Mouse (Mus musculus) kidney, embryonic 16.5 days (tissue): ENCODE measurements around the gene Sprn. TPM values are rescaled to one million over a fixed set of nuclear protein-coding genes. Genes with fewer than 3 reads are reported as not detected.
"Not testable (repeated sequence)": the region's sequence is repeated elsewhere in the genome, so short reads cannot be mapped to it uniquely, and the experiment has no call there.

Experiments used
- ATAC-seq: fragments of 200-750 bp; cut with Nextera tagmentation; 2 replicates; pipeline ENCODE4 v1.8.0; 2017; ENCODE audit warnings: moderate TSS enrichment; ENCODE audit not compliant: low FRiP score, low TSS enrichment
- H3K27ac ChIP-seq: fragments of 300-500 bp; sonication (generic); 2 replicates; pipeline ENCODE4 v1.5.1; 2014; ENCODE audit warnings: low read length
- H3K27me3 ChIP-seq: fragments of 300-500 bp; sonication (generic); 2 replicates; pipeline ENCODE4 v1.6.1; 2014; ENCODE audit warnings: low read length, control low read depth, mixed read lengths; ENCODE audit not compliant: insufficient read depth
- H3K36me3 ChIP-seq: fragments of 300-500 bp; sonication (generic); 2 replicates; pipeline ENCODE4 v1.6.1; 2014; ENCODE audit warnings: low read length, control low read depth, mixed read lengths; ENCODE audit not compliant: insufficient read depth
- H3K4me1 ChIP-seq: fragments of 300-500 bp; sonication (generic); 2 replicates; pipeline ENCODE4 v1.6.1; 2014; ENCODE audit warnings: low read length, control low read depth, mixed read lengths; ENCODE audit not compliant: insufficient read depth
- H3K4me2 ChIP-seq: fragments of 300-500 bp; sonication (generic); replicated peaks from 2 replicates; pipeline ENCODE4 v1.6.1; 2014; ENCODE audit warnings: low read depth, low read length
- H3K4me3 ChIP-seq: fragments of 300-500 bp; sonication (generic); 2 replicates; pipeline ENCODE4 v1.5.1; 2014; ENCODE audit warnings: mild to moderate bottlenecking, low read length
- H3K9ac ChIP-seq: fragments of 300-500 bp; sonication (generic); replicated peaks from 2 replicates; pipeline ENCODE4 v1.6.1; 2014; ENCODE audit warnings: low read length
- H3K9me3 ChIP-seq: fragments of 300-500 bp; sonication (generic); 2 replicates; pipeline ENCODE4 v1.6.1; 2016; ENCODE audit warnings: low read length, control low read depth
- WGBS: fragments of 180-500 bp; shearing (Covaris S2); extraction: QIAGEN DNeasy Blood & Tissue Kit; methylation state at CpG from one replicate; pipeline ENCODE4 v1.1.7; 2014; 5-methylcytosine and 5-hydroxymethylcytosine counted together
- polyA plus RNA-seq: library from polyadenylated mRNA; unstranded; fragments of >200 nt; fragmentation: Nextera tagmentation; extraction: Ambion mirVana; gene quantifications from 2 replicates; pipeline ENCODE4 v1.2.1, GENCODE M21; 2015

Sprn gene
- polyA plus RNA-seq, 1 experiment from 2014 or later: 0.51 TPM

DNA sequence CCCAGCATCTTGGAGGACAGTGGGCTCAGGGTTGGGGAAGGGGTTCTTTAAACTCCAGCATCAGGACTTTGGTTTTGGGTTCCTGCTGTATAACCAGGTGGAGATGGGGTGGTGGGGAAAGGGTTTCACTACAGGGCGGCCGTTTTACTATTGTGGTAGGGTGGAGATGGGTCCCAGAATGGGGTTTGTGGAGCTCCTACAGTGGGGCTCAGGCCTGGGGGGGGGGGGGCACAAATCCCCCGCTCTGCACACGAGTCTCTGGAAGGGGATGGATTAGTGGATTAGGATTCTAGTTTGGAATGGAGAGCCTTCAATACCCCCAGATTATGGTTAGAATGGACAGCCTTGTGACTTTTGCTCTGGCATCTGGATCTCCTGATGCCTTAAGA lies 854 bp downstream of the Sprn start:
- no peaks in the 10 kb centered on the region for H3K9me3 ChIP-seq
- H3K27ac ChIP-seq: no peak overlapping the region
- H3K4me2 ChIP-seq: peak overlapping the region; percentile 50
- ATAC-seq: no peak
- peak overlapping the region; percentile 27; the same call in 1 of the 2 replicates for H3K4me3 ChIP-seq
- H3K4me1 ChIP-seq: peaks cover 9% of the 10 kb centered on the region; the same call in 1 of the 2 replicates
- 21% methylated on average over 4 of the region's 4 CpGs for WGBS
- peaks cover 20% of the 10 kb centered on the region for H3K27me3 ChIP-seq
- no peaks in the 10 kb centered on the region for H3K36me3 ChIP-seq
- H3K9ac ChIP-seq: no peak overlapping the region

DNA sequence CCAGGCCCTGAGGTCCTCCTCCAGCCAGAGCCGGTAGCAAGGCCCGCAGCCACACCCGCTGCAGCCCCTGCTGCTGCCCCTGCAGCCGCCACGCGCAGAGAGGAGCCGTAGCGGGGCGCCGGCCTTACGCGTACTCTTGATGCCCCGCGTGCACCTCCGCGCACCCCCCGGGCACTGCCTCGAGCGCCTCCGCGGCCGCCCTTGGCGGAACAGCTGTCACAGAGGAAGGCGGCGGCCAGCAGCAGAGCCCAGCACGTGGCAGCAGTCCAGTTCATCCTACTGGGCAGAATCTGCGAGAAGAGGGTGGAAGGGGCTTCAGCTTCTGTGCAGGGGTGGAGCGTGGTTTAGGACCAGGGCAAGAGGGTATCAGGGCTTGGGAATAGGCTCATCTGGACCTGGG lies 1.3 kb downstream of the Sprn start:
- WGBS: 5% methylated on average over 28 of the region's 28 CpGs
- H3K9me3 ChIP-seq: no peaks in the 10 kb centered on the region
- no peak for ATAC-seq

DNA sequence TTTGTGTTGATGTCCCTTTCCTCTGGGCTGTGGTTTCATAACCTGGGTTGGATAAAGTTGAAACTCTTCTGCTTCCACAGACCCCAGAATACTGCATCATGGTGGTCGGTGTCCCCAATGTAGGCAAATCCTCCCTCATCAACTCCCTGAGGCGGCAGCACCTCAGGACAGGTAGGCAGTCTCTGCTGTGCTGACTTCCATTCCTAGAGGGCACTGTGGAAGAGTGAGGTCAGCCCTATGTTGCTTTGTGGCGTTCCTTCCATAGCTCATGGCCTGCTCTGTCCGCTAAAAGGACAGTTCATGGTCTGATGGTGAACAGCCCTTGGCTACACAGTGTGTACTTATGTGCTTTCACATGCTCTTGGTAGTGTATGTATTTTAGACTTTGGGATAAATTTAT lies 10.1 kb downstream of the Sprn start:
- H3K4me3 ChIP-seq: no peak overlapping the region
- H3K27me3 ChIP-seq: no peaks in the 10 kb centered on the region
- 86% methylated on average over 4 of the region's 4 CpGs for WGBS
- H3K4me2 ChIP-seq: no peak overlapping the region
- H3K27ac ChIP-seq: no peak overlapping the region
- no peaks in the 10 kb centered on the region for H3K9me3 ChIP-seq
- no peak for ATAC-seq
- H3K4me1 ChIP-seq: no peaks in the 10 kb centered on the region
- no peak overlapping the region for H3K9ac ChIP-seq
- H3K36me3 ChIP-seq: 0 out of 2 replicates have a peak, but pooled peaks cover 3% of the 10 kb centered on the region

More for the DNA sequence above, 1.3 kb downstream of the Sprn start:
- Histone ChIP-seq H3K27ac (no peak overlapping the region), H3K27me3 (peaks cover 19% of the 10 kb centered on the region), H3K4me1 (peaks cover 9% of the 10 kb centered on the region; the same call in 1 of the 2 replicates), H3K36me3 (no peaks in the 10 kb centered on the region), H3K4me2 (peak overlapping the region; percentile 50), H3K9ac (peak overlapping the region; percentile 34; the same call in 1 of the 2 replicates), H3K4me3 (peak overlapping the region; percentile 34)

DNA sequence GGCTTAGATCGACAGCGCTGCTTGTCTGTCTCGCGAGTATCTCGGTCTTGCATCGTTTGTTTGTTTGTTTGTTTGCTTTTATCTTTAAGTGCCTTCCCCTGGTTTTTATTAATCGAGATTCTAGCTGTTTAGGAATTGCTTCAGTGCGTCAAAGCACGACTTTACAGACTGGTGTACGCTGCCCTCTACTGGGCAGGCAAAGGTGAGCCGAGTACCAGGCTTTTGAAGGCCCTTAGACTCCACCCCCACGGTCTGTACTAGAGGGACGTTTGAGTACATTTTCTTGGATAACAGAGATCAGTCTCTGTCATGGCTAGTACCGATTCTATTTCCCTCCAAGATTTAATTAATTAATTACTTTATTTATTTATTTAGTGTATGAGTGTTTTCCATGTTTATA lies 13.3 kb downstream of the Sprn start:
- H3K9me3 ChIP-seq: no peaks in the 10 kb centered on the region
- ATAC-seq: no peak

DNA sequence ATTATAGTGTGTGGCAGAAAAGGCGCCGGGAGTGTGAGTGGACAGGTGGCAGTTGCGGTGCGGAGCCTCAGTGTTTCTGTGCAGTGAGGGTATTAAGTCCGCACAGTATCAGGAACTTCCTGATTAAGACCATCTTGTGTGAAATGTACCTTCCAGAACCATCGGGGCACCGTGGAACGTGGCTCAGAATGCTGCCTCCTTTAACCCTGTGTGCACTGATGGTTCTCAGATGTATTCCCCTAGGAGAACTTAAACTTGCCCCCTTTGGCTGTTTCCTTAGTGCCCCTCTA lies 16.7 kb downstream of the Sprn start:
- Histone ChIP-seq H3K4me3 (peak overlapping the region; percentile 76), H3K27ac (peak overlapping the region; percentile 84), H3K4me1 (peaks cover 6% of the 10 kb centered on the region), H3K9me3 (no peaks in the 10 kb centered on the region), H3K4me2 (peak overlapping the region; percentile 80), H3K27me3 (no peaks in the 10 kb centered on the region), H3K9ac (peak overlapping the region; percentile 94), H3K36me3 (0 out of 2 replicates have a peak, but pooled peaks cover 5% of the 10 kb centered on the region)
- ATAC-seq: no peak
- 3% methylated on average over 8 of the region's 8 CpGs for WGBS

More for the DNA sequence above, 13.3 kb downstream of the Sprn start:
- H3K36me3 ChIP-seq: no peaks in the 10 kb centered on the region
- H3K27me3 ChIP-seq: no peaks in the 10 kb centered on the region
- H3K4me2 ChIP-seq: no peak overlapping the region
- H3K4me3 ChIP-seq: no peak overlapping the region
- H3K27ac ChIP-seq: no peak overlapping the region
- no peak overlapping the region for H3K9ac ChIP-seq
- 5% methylated on average over 14 of the region's 14 CpGs for WGBS
- peaks cover 6% of the 10 kb centered on the region for H3K4me1 ChIP-seq

DNA sequence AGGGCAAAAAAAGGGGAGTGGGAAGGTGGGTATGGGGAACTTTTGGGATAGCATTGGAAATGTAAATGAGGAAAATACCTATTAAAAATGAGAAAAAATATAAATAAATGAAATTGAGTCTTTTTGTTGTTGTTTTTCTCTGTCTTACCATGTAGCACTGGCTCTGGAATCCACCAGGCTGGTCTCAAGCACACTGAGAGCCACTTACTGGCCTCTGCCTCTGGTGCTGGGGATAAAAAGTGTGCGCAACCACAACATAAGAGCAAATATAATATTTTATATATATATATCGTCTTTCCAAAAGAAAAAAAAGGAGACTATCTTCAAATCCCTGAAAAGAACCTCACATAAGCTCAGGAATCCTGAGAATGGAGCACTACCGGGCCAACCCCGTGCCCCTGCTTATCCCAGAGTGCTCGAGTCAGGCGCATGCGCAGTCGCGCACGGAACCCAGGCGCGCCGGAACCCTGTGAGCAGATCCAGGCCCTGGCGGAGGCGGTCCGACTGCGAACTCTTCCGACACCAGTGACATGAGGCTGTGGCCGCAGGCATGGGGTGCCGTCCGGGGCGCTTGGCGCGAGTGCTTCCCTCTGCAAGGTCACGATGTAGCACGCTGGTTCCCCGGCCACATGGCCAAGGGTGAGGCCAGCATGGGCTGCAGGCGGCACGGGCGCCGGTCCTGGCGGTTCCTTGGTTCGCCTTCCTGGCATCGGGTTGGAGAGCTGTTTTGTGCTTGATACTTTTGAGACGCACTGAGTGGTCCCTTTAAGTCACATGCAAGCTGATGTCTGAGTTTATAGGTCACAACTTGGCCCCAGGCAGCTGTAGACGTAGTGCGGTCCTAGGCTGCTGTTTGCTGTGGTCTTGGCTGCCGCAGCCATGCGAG lies 17.3 kb downstream of the Sprn start, which contains the start of gene Mtg1:
Gene Mtg1, plus strand, starts transcription at position 430 of the 886 bp plus-strand sequence.
- Histone ChIP-seq H3K9me3 (no peaks in the 10 kb centered on the region), H3K27me3 (no peaks in the 10 kb centered on the region)
- WGBS: 1% methylated on average over 39 of the region's 39 CpGs

DNA sequence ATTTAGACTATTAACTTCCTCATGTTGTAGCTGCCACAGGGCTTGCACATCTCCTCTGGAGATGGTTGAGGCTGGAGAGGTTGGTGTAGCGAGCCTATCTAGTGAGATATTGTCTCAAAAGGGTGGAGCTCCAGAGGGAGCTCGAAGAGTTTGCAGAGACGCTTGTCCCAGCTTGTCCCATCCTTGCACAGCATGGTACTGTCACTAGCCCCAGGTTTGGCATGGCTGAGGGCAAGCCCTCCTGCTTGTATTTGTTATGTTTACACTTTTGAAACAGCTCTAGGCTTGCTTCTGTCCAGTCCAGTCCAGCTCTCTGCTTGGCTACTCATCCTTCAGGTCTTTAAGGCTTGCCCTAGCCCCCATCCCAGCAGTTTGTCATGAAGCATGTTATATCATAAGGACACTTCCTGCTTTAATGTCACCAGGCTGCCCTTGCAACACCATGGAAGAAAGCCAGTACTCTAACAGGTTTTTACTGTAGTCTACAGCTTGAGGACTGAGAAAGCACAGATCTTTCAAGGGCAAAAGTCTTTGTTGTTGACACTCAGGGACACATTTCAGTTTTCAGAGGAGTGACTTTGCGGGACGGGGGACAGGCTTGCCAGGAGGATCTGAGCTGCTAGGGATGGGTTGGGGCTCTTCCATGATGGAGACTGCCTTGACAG lies 19.4 kb downstream of the Sprn start:
- H3K4me1 ChIP-seq: peaks cover 6% of the 10 kb centered on the region
- no peak overlapping the region for H3K9ac ChIP-seq
- H3K4me3 ChIP-seq: no peak overlapping the region
- 92% methylated on average over 5 of the region's 5 CpGs for WGBS
- no peak for ATAC-seq
- peaks cover 9% of the 10 kb centered on the region; the same call in 1 of the 2 replicates for H3K36me3 ChIP-seq
- H3K9me3 ChIP-seq: no peaks in the 10 kb centered on the region
- no peak overlapping the region for H3K4me2 ChIP-seq
- no peak overlapping the region for H3K27ac ChIP-seq
- H3K27me3 ChIP-seq: no peaks in the 10 kb centered on the region

More for the DNA sequence above, 17.3 kb downstream of the Sprn start, which contains the start of gene Mtg1:
- 0 out of 2 replicates have a peak, but pooled peaks cover 5% of the 10 kb centered on the region for H3K36me3 ChIP-seq
- peak within 1 kb of the TSS; percentile 94 for H3K9ac ChIP-seq
- H3K4me2 ChIP-seq: peak within 1 kb of the TSS; percentile 80
- peak; percentile 99 for ATAC-seq
- peaks cover 6% of the 10 kb centered on the region for H3K4me1 ChIP-seq
- peak within 1 kb of the TSS; percentile 84 for H3K27ac ChIP-seq
- peak within 1 kb of the TSS; percentile 76 for H3K4me3 ChIP-seq

DNA sequence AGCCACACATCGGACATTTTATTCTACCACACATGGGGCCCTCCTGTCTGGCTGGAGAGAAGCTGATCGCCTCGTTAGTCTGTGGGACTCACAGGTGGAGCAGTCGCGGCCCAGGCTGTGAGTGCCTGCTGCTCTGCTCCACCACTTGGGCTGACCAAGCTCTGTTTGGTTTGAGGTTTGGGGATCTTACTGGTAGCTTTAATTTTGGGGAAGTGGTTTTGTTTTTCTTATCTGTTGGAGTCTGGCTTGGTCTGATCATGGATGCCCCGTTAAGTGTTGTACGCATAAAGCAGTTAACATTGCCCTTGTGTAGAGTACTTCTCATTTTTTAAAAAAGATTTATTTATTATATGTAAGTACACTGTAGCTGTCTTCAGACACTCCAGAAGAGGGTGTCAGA lies 20.6 kb downstream of the Sprn start:
- 97% methylated on average over 3 of the region's 7 CpGs for WGBS
- not testable (repeated sequence) for H3K4me3 ChIP-seq, H3K9ac ChIP-seq, H3K27me3 ChIP-seq, H3K4me1 ChIP-seq, H3K9me3 ChIP-seq, ATAC-seq, H3K27ac ChIP-seq, H3K4me2 ChIP-seq
- peaks cover 17% of the 10 kb centered on the region for H3K36me3 ChIP-seq

DNA sequence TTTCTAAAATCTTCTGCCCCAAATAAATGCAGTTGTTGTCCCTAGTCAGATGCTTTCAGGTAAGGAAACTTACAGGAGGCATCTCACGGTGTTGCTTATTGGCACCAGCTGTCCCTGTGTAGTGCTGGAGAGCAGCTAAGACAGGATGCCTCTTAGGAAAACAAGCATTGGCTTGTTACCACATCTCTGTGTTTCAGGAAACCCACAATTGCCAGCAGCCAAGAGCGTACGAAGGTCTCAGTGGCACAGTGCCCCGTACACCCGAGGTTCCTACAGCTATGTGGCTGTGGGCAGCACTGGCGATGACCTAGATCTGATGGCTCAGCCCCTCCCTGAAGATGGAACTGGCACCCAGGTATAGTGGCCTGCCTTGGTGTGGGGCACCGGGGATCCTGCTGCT lies 22.5 kb downstream of the Sprn start:
- not testable (repeated sequence) for H3K27me3 ChIP-seq, ATAC-seq, H3K9me3 ChIP-seq, H3K4me2 ChIP-seq, H3K4me1 ChIP-seq, H3K27ac ChIP-seq, H3K4me3 ChIP-seq, H3K9ac ChIP-seq
- 92% methylated on average over 7 of the region's 7 CpGs for WGBS
- peaks cover 18% of the 10 kb centered on the region for H3K36me3 ChIP-seq

DNA sequence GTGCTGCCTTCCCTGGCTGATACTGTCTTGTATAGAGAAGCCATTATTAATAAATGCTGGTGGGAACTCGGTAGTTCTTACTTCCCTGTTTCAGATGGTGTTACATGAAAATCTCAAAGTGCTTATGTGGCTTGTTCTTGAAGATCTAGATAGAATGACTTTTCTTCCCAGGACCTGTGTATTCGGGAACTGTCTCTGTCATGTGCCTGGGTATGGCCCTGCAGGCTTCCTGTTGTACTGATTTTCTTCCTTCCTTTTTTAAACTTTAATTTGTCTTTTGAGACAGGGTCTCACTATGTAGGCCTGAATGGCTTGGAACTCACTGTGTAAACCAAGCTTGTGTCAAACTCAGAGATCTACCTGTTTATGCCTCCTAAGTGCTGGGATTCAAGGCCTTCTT lies 26.8 kb downstream of the Sprn start:
- peaks cover 12% of the 10 kb centered on the region for H3K36me3 ChIP-seq
- peaks cover 10% of the 10 kb centered on the region for H3K4me1 ChIP-seq
- H3K9ac ChIP-seq: no peak overlapping the region
- H3K4me2 ChIP-seq: no peak overlapping the region
- no peaks in the 10 kb centered on the region for H3K27me3 ChIP-seq
- 83% methylated on average over 2 of the region's 2 CpGs for WGBS
- H3K9me3 ChIP-seq: no peaks in the 10 kb centered on the region
- ATAC-seq: no peak
- no peak overlapping the region for H3K4me3 ChIP-seq
- no peak overlapping the region for H3K27ac ChIP-seq
